Mouse (Mus musculus) stomach, adult 2 months (tissue): ENCODE measurements around the gene Ppp6r3. TPM values are rescaled to one million over a fixed set of nuclear protein-coding genes. Genes with fewer than 3 reads are reported as not detected.

Source experiments
- polyA plus RNA-seq: library from polyadenylated mRNA; depleted of rRNA; stranded (reverse); fragments of >200 nt; gene quantifications from 2 replicates; pipeline ENCODE4 v1.2.3, GENCODE M21; 2012; rRNA removed

Gene Ppp6r3
- 20.5 and 22.2 TPM in 2 replicates for polyA plus RNA-seq

GRCm38 (mm10) chr19:3575632-3576384 lies at the start of gene Ppp6r3:
TSS of gene Ppp6r3 (minus strand) at chr19:3575749.

GRCm38 (mm10) chr19:3414268-3414733 lies 161.2 kb downstream of the Ppp6r3 start, which contains the start of gene Gal:
TSS of gene Gal (minus strand) at chr19:3414544.

Other genes starting within 250 kb of the Ppp6r3 start
- gene Tesmin, start 186.9 kb downstream of the Ppp6r3 start, polyA plus RNA-seq: 0.29 TPM in 1 of 2 replicates, not detected in the other
- 4.3 and 5.3 TPM in 2 replicates for gene Gal, start 161.2 kb downstream of the Ppp6r3 start, polyA plus RNA-seq
- gene Lrp5, start 110.8 kb upstream of the Ppp6r3 start, polyA plus RNA-seq: 40.9 and 44.6 TPM in 2 replicates
- 14.1 and 19.8 TPM in 2 replicates for gene 1810055G02Rik, start 132.5 kb upstream of the Ppp6r3 start, polyA plus RNA-seq
- 3.0 and 4.4 TPM in 2 replicates for gene Kmt5b, start 191.7 kb upstream of the Ppp6r3 start, polyA plus RNA-seq